Mouse (Mus musculus) granulocyte monocyte progenitor cell, adult 5-6 weeks (primary cell): ENCODE data around the gene Tmem209. TPM values are rescaled to one million over a fixed set of nuclear protein-coding genes. Genes with fewer than 3 reads are reported as not detected.

Experiments
- ATAC-seq: replicated peaks from 2 replicates; pipeline ENCODE4 v1.8.0; 2016; ENCODE audit warnings: mild to moderate bottlenecking, moderate TSS enrichment, inconsistent platforms; ENCODE audit not compliant: poor library complexity, severe bottlenecking
- total RNA-seq, 2 experiments: library from RNA; stranded (forward) in 1 of 2; stranded (reverse) in 1 of 2; fragments of 200-712, 200-1000 nt in 1 of 2; fragments of >200 nt in 1 of 2; fragmentation: Nextera tagmentation in 1 of 2; gene quantifications; 2 replicates each; pipeline ENCODE4 v1.2.3; 2014 to 2017

Gene Tmem209
- total RNA-seq (2014; fragmentation: Nextera tagmentation) (45.0 and 65.8 TPM in 2 replicates), total RNA-seq (2017) (34.0 and 38.2 TPM in 2 replicates)

DNA sequence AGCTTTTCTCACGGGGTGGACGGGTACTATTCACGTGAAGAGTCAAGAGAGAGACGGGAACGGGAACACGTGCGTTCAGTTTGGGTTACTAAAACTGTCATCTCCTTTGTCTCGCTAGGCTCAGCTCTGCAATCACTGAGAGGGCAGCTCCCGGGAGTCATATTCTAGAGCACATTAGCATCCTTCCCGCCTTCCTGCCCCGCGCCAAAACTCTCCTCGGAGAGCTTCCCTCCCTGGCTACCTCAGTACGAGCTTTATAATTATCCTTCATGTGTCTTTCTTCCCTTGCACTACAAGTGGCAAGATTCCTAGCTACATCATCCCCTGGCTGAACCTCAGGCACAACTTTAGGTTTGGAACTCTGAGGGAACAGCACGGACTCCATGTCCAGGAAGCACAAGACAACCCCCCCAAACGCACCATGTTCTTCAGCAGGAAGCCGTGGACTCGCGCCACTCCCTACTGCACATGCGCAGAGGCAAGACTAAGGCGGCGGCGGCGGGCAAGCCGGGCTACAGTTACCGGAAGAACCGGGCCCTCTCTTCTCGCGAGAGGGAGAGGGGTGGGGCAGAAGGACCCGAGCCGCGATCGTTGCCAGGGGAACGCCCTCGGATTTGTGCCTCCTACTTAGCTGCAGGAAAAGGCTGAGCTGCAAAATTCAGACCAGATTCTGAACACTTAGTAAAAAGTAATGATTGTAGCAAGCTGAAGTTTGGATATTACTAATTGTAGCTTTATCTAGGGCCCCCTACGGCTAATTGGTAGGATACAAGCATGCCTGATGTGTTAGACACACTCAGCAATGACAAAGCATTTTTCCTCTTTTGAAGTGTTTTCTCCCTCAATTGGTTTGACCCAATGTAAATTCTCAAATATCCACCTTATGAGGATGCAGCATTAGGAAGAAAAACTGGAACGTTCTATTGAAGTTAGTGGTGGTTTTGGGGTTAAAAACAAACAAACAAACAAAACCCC, at the start of gene Tmem209, which contains the start of gene Ssmem1:
Gene Tmem209, minus strand, starts transcription at position 519 of the 975 bp plus-strand sequence.
Gene Ssmem1, plus strand, starts transcription at position 585 of the 975 bp plus-strand sequence.
- ATAC-seq: peak; percentile 99

DNA sequence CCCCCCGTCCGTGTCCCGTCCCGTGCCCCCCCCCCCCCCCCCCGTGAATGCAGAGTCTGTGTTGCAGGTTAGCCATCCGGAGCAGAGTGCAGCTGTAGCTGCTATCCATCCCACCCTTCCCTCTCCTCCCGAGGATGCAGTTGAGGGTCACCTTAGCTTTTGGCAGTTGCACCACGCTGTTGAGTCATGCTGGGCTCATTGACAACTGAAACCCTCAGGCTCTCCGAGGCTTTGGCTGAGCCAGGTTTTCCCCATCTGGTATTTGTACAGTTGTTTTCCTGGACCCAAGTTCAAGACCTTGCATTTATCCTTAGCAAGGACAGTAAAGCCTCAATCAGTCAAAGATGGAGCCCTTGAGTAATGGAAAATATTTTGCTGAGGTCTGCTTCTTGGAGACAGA, 46.5 kb upstream of the Tmem209 start:
- 0 out of 2 replicates have a peak, but pooled peaks have one; percentile 23 for ATAC-seq

DNA sequence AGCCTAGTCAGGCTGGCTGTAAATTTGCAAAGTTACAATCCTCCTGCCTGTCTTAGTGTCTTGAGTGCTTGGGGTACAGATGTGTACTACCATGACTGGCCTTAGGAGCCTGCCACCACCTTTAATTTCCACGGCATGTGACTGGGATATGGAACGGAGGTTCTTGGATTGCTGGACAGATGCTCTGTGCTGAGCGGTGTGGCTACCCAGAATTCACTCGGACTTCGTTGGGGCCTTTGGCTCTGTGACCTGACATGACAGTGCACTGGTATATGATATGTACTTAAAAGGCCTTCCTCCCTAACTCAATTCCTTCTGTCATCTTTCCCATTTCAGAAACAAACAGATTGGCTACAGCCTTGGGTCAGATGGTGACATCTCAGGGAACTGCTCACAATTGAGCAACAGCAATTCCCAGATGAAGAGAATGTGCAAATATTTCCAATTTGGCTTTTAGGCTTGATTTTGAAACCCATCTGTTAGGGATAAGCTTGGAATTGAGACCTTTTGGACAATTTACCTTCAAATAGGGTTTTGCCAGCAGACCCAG, 45.1 kb upstream of the Tmem209 start:
- no peak for ATAC-seq

DNA sequence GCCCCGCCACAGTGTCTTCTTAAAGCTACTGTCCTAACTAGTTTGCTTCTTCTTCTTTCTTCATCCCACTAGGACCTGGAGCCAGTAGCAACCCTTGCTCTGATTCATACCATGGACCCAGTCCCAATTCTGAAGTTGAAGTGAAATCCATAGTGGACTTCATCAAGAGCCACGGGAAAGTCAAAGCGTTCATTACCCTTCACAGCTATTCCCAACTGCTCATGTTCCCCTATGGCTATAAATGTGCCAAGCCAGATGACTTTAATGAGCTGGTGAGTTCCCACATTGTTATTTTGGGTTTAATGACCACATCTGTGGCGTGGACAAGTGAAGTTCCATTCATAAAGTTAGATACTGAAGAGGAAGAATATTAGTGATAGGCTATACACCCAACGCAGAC, 44.5 kb upstream of the Tmem209 start:
- ATAC-seq: no peak

DNA sequence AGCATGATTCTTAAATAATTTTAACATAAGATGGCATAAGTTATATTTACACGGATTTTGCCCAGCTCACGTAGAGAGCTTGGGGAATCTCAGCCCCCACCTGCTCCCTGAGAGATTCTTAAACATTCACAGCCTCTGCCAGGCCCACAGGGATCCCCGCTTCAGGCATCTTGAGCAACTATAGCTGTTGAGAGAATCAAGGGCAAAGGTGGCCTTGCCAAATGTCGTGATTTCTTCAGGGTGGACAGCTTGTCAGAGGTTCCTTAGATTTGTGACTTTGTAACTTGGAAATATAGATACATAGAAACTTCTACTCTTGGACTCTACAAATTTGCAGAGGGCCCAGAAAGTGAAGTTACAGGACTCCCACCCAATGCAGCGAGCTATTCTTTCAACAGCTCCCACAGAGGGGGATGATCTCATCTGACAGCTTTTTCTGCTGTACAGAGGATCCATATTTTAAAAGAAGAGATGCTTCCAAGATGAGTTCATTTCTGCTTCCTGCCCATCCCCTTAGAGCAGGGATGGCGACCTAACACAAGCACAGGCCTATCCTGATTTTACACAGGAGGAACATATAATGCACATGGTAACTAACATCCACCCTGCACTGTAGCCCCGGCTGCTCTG, 43.9 kb upstream of the Tmem209 start:
- no peak for ATAC-seq

DNA sequence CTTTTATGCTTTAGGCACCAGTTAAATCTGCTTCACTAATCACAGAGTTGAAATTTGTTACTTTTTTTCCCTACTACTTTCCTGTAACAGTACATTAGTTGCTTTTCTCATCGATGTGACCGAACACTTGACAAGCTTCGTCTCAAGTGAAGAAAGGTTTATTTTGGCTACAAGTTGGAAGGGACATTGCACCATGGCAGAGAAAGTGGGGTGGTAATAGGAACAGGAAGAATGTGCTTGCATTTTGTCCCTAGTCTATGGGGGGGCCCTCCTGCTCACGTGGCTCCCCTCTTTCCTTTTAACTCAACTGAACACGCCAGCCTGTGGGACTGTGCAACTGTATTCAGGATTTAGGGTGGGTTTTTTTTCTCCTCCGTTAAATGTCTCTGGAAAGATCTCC, 43.0 kb upstream of the Tmem209 start:
- ATAC-seq: peak; percentile 56

DNA sequence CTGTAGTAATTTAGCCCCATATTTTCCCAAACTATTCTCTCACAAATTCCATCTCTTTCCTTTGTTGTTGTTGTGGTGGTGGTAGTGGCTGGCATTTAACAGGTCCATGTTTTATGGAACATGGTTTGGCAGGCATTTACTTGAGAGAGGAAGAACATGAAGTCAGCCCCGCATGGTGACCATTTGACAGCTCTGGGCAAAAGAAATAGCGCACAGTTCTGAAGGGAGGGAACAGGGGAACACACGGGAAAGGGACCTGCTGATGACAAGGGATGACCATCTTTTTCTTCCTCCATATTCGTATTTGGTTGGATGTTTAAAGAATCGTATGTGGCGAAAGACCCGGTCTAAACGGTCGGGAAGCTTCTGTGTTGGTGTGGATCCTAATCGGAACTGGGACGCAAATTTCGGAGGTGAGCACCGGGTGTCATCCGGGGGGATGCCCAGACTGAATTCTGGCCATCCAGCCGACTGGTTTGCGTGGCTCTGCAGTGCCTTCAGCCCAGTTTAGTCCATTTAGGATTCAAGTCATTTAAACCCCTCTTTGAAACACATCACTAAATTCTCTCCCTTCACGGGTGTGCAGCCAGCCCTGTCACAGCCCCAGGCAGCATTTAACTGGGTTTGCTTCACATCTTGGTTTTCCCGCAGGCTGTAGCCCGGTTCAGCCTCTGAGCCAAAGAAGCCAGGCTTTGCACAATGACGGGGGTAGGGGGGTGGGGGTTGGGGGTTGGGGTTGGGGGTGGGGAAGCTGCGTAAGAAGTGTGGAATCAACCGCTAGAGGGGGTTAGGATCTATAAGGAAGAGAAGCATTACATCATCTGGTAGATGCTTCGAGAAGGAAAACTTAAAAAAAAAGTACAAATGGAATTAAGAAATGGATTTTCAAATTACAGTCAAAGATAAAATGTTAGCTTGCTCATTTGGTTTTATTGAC, 42.3 kb upstream of the Tmem209 start:
- peak; percentile 14 for ATAC-seq

DNA sequence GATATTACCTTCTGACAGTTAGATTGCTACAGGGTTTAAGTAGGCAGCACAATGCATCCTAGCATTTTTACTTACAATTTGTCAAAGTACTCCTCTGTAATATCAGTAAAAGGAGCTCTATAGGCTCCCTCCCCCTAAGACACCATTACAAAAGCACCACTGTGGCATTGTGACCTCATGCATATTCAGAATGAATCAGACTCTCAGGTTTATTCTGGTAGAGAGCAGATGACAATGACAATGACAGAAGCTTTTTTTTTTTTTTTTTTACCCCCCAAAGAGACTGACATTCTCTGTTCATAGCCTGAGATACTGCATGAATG, 41.6 kb upstream of the Tmem209 start:
- no peak for ATAC-seq

DNA sequence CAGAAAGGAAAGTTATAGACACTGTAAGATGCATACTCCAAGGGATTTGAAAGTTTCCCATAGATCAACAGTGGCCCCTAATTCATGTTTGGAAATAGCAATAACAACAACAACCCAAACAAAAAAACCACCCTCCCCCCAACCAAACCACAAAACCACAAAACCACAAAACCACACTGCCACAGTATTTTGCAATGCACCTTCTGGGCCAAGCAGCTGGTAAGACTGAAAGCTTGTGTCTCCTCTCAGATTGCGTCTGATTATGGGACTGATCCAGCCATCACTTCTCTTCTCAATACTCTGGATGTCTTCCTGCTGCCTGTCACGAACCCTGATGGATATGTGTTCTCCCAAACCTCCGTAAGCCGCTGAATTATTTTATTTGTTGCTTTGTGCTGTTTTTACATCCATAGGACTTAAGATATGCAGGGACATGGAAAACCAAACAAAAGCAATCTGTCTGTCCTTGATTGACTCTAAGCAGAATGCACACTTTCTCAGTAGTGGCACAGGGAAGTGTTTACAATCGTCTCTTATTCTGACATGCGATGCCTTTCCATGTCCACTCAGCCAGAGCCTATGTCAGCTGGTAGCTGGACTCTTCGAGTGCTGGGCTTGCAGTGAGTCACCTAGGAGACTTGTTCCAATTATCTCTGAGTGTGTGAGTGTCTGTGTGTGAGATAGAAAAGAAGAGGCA, 41.1 kb upstream of the Tmem209 start:
- peak; percentile 22 for ATAC-seq

DNA sequence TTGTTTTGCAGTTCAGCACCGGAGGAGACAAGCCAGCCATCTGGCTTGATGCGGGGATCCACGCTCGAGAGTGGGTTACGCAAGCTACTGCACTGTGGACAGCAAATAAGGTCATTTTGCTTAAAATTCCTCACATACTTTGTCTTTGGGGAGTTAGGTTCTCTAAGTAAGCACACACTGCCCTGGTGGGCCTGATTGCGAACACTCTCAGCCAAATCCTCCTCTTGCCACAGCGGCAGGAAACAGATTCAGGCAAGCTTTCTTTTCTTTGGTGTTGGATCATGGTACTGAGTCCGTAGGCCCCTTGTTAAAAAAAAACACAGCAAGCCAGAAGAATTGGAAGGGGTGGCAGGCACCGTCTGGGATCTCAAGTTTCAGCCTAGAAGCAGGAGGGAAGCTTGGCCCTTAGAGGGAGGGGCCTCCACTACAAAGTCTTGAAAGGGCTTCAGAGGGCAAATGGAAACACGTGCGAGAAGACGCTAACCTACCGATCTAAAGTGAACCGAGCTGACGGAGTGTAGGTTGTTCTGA, 39.7 kb upstream of the Tmem209 start:
- ATAC-seq: peak; percentile 11

GRCm38 (mm10) chr6:30547656-30548306, 38.2 kb upstream of the Tmem209 start:
- ATAC-seq: peak; percentile 64

- ATAC-seq: no peak
These were observed 37.7 kb upstream of the Tmem209 start for GRCm38 (mm10) chr6:30547274-30547645.

DNA sequence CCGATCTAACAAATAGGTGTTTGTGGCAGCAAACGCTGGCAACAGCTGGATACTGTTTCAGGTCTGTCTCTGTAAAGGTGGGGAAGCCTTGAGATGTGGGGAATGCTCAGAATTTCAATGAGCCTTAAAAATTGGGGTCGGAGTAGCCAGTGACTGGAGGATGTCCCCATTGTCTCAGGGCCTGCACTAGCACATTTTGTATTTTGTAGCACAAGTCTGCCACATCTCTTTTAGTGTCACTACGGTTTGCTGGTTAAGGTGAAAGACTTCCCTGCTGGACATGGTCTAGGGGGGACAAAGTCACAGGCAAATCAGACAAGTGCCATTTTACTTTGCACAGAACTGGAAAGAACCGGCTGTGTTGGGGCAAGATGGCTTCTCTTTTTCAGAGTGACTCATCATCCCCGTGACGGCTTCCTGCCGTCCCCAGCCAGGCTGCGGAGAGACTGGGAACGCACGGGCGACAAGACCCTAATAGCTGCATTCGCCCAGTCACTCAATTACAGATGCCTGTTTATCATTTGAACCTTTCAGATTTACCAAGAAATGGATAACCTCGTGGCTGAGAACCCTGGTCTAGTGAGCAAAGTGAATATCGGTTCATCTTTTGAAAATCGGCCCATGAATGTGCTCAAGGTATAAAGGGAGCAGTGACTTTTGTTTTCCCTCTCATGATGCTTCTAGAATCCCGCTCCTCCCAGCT, 37.1 kb upstream of the Tmem209 start:
- peak; percentile 68 for ATAC-seq

DNA sequence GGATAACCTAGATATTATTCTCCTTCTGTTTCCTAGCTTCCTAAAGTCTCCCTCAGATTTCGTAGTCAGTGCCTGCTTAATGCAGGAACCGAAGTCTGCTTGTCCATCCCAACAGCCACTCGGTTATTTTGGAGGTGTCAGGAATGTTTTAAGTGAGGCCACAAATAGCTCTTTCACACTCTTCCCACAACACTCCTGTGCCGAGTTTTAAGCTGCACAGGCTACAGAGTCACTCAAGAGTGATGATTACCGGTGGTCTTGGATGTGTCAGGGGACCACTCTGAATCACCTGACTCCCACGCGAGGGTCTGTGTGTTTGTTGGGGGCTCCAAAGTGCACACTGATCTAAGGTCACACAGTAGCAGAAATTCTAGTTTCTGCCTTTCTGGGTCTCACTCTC, 36.1 kb upstream of the Tmem209 start:
- ATAC-seq: no peak

DNA sequence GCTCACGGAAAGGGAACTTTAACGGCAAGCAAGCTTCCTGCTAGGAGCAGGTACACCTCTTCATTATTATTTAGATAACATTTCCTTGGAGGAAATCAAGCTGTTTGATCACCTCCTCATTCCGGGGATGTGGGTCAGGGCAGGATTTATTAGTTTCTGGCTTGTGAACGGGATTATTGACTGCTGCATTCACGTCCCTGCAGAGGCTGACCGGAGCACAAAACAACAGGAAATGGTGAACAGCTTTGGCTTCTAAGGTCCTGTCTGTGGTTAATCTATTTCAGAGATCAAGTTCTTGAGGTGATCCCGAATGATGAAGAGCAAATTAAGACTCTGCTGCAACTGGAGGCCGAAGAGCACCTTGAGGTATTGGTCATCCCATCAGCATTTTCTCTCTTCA, 34.3 kb upstream of the Tmem209 start:
- no peak for ATAC-seq

DNA sequence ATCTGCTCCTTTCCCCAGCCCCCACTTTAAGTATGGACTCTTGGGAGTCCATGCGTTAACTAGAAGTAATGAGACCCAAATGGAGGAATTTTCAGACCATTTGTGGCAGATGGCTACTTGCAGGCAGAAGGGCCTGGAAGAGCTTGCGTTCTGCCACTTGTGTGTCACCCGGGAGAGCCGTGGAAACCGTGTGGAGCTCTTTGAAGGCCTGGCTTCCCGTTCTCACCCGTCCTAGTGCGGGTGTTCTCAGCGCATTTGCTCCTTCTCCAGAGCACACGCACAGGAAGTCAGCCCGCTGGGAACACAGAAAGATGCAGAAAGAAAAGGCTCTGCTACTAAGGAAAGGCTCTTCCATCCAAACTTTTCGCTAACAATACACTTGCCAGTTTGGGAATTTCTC, 33.5 kb upstream of the Tmem209 start:
- no peak for ATAC-seq

DNA sequence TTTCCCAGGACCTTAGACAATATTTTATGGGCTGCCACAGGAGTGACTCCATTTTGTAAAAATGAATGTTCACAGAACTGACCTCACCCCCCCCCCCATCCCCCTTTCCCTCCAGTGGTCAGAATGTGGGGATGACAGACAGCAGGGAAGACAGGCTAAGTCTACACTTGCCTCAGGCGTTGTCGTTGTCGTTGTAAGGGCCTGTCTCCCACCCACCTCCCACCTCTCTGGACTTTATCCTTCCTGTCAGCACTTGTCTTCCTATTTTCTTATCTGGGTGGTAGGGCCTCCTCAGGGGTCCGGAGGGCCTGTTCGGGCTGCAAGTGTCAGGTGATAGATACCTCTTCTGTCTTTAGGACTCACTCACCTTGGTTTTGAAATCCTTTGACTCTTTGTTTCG, 32.7 kb upstream of the Tmem209 start:
- no peak for ATAC-seq
